Mouse (Mus musculus): ENCODE data around the gene Gsn.

The Gsn gene

GRCm38 (mm10) chr2:35278371-35279210 lies 22.4 kb downstream of the Gsn start:
- no peak for DNase-seq (ENCODE audit: low spot score)

- no peak for DNase-seq (ENCODE audit: low spot score)
Observed at GRCm38 (mm10) chr2:35280001-35280400, 23.8 kb downstream of the Gsn start.

- DNase-seq (ENCODE audit: low spot score), result no peak
Observed at GRCm38 (mm10) chr2:35282214-35282613, 26.0 kb downstream of the Gsn start.

GRCm38 (mm10) chr2:35283997-35284396 lies 27.8 kb downstream of the Gsn start:
- DNase-seq (ENCODE audit: low spot score), result no peak

GRCm38 (mm10) chr2:35285209-35285608 lies 29.0 kb downstream of the Gsn start:
- DNase-seq (ENCODE audit: low spot score), result no peak

GRCm38 (mm10) chr2:35287017-35287620 lies 30.9 kb downstream of the Gsn start:
- no peak for DNase-seq (ENCODE audit: low spot score)

- peak; percentile 30 for DNase-seq (ENCODE audit: low spot score)
Observed at GRCm38 (mm10) chr2:35288758-35289635, 32.8 kb downstream of the Gsn start.

GRCm38 (mm10) chr2:35291856-35292255 lies 35.7 kb downstream of the Gsn start:
- DNase-seq (ENCODE audit: low spot score), result peak; percentile 37

GRCm38 (mm10) chr2:35292700-35293099 lies 36.5 kb downstream of the Gsn start:
- no peak for DNase-seq (ENCODE audit: low spot score)

GRCm38 (mm10) chr2:35293291-35293690 lies 37.1 kb downstream of the Gsn start:
- no peak for DNase-seq (ENCODE audit: low spot score)

- DNase-seq (ENCODE audit: low spot score), result peak; percentile 62
Observed at GRCm38 (mm10) chr2:35297703-35298332, 41.6 kb downstream of the Gsn start.

GRCm38 (mm10) chr2:35299437-35299836 lies 43.3 kb downstream of the Gsn start:
- no peak for DNase-seq (ENCODE audit: low spot score)

GRCm38 (mm10) chr2:35302049-35302885 lies 46.1 kb downstream of the Gsn start:
- no peak for DNase-seq (ENCODE audit: low spot score)

- no peak for DNase-seq (ENCODE audit: low spot score)
Observed at GRCm38 (mm10) chr2:35308166-35308565, 52.0 kb downstream of the Gsn start.

- no peak for DNase-seq (ENCODE audit: low spot score)
Observed at GRCm38 (mm10) chr2:35309906-35310493, 53.8 kb downstream of the Gsn start.

- no peak for DNase-seq (ENCODE audit: low spot score)
Observed at GRCm38 (mm10) chr2:35314300-35314699, 58.1 kb downstream of the Gsn start.

- DNase-seq (ENCODE audit: low spot score), result no peak
Observed at GRCm38 (mm10) chr2:35317604-35318003, 61.4 kb downstream of the Gsn start.

- DNase-seq (ENCODE audit: low spot score), result no peak
Observed at GRCm38 (mm10) chr2:35318405-35318804, 62.2 kb downstream of the Gsn start.

- no peak for DNase-seq (ENCODE audit: low spot score)
Observed at GRCm38 (mm10) chr2:35320399-35320798, 64.2 kb downstream of the Gsn start.

- DNase-seq (ENCODE audit: low spot score), result peak; percentile 33
Observed at GRCm38 (mm10) chr2:35322404-35323164, 66.4 kb downstream of the Gsn start.

Measured in testis, postnatal 14 days (tissue).